Mouse (Mus musculus): ENCODE measurements around the gene Eps15. TPM values are rescaled to one million over a fixed set of nuclear protein-coding genes. Genes with fewer than 3 reads are reported as not detected.
A peak's percentile ranks its signal among the peaks of the same experiment; 100 is the strongest.

Eps15 gene
- total and polyA plus RNA-seq, 2 experiments: 5.5 to 29.6 TPM

- Histone ChIP-seq H3K4me3 (ENCODE audit: insufficient read depth, low read depth, low read length) (peak overlapping the region; percentile 68; the same call in 1 of the 2 replicates), H3K4me1 (ENCODE audit: control insufficient read depth, insufficient read depth, low read length) (peaks cover 3% of the 10 kb centered on the region), H3K79me2 (ENCODE audit: control insufficient read depth, insufficient read depth, low read length) (no peaks in the 10 kb centered on the region), H3K36me3 (ENCODE audit: control insufficient read depth, insufficient read depth, low read length) (no peaks in the 10 kb centered on the region), H3K27me3 (ENCODE audit: control insufficient read depth, insufficient read depth, low read length) (no peaks in the 10 kb centered on the region), H3K27ac (replicated peaks; ENCODE audit: insufficient read depth, low read depth, low read length) (no peak overlapping the region), H3K9ac (ENCODE audit: low read depth, low read length) (peak overlapping the region; percentile 37; the same call in 1 of the 2 replicates)
- peak; percentile 38 for DNase-seq (ENCODE audit: extremely low read depth, low read depth, low spot score)
- no peak for TF ChIP-seq POLR2A (IDR thresholded peaks at IDR 0.05; ENCODE audit: extremely low read depth, insufficient read depth, low read length)
- TF ChIP-seq CTCF (IDR thresholded peaks at IDR 0.05; ENCODE audit: low read depth, low read length): no peak
- 7% methylated on average over 3 of the region's 3 CpGs for WGBS
Observed at GRCm38 (mm10) chr4:109406054-109406485, 126.0 kb downstream of the Eps15 start.

- Histone ChIP-seq H3K9ac (ENCODE audit: low read depth, low read length) (peak within 1 kb of the TSS; percentile 37), H3K4me3 (ENCODE audit: insufficient read depth, low read depth, low read length) (peak within 1 kb of the TSS; percentile 68), H3K4me1 (ENCODE audit: control insufficient read depth, insufficient read depth, low read length) (peaks cover 3% of the 10 kb centered on the region), H3K27me3 (ENCODE audit: control insufficient read depth, insufficient read depth, low read length) (no peaks in the 10 kb centered on the region), H3K27ac (replicated peaks; ENCODE audit: insufficient read depth, low read depth, low read length) (no peak within 1 kb of the TSS), H3K79me2 (ENCODE audit: control insufficient read depth, insufficient read depth, low read length) (no peaks in the 10 kb centered on the region), H3K36me3 (ENCODE audit: control insufficient read depth, insufficient read depth, low read length) (no peaks in the 10 kb centered on the region)
- 1% methylated on average over 47 of the region's 56 CpGs for whole genome bisulfite sequencing
- peak; percentile 37 for DNase-seq (ENCODE audit: extremely low read depth, low read depth, low spot score)
- TF ChIP-seq POLR2A (IDR thresholded peaks at IDR 0.05; ENCODE audit: extremely low read depth, insufficient read depth, low read length) (no peak), CTCF (IDR thresholded peaks at IDR 0.05; ENCODE audit: low read depth, low read length) (no peak)
Observed at GRCm38 (mm10) chr4:109406486-109407175, 126.6 kb downstream of the Eps15 start, which contains the start of gene Ttc39a. Gene Ttc39a (plus strand): TSS chr4:109406623.

- Histone ChIP-seq H3K79me2 (ENCODE audit: control insufficient read depth, insufficient read depth, low read length) (no peaks in the 10 kb centered on the region), H3K36me3 (ENCODE audit: control insufficient read depth, insufficient read depth, low read length) (no peaks in the 10 kb centered on the region), H3K27ac (replicated peaks; ENCODE audit: insufficient read depth, low read depth, low read length) (no peak overlapping the region), H3K9ac (ENCODE audit: low read depth, low read length) (peak overlapping the region; percentile 37), H3K27me3 (ENCODE audit: control insufficient read depth, insufficient read depth, low read length) (no peaks in the 10 kb centered on the region), H3K4me3 (ENCODE audit: insufficient read depth, low read depth, low read length) (peak overlapping the region; percentile 68; the same call in 1 of the 2 replicates), H3K4me1 (ENCODE audit: control insufficient read depth, insufficient read depth, low read length) (peaks cover 3% of the 10 kb centered on the region)
- 8% methylated on average over 24 of the region's 24 CpGs for WGBS
- no peak for TF ChIP-seq CTCF (IDR thresholded peaks at IDR 0.05; ENCODE audit: low read depth, low read length)
- no peak for DNase-seq (ENCODE audit: extremely low read depth, low read depth, low spot score)
Observed at GRCm38 (mm10) chr4:109407176-109407520, 127.1 kb downstream of the Eps15 start.

- Histone ChIP-seq H3K36me3 (ENCODE audit: control insufficient read depth, insufficient read depth, low read length) (no peaks in the 10 kb centered on the region), H3K4me1 (ENCODE audit: control insufficient read depth, insufficient read depth, low read length) (peaks cover 3% of the 10 kb centered on the region), H3K9ac (ENCODE audit: low read depth, low read length) (no peak overlapping the region), H3K27ac (replicated peaks; ENCODE audit: insufficient read depth, low read depth, low read length) (no peak overlapping the region), H3K27me3 (ENCODE audit: control insufficient read depth, insufficient read depth, low read length) (no peaks in the 10 kb centered on the region), H3K79me2 (ENCODE audit: control insufficient read depth, insufficient read depth, low read length) (no peaks in the 10 kb centered on the region), H3K4me3 (ENCODE audit: insufficient read depth, low read depth, low read length) (no peak overlapping the region)
- 86% methylated on average over 9 of the region's 9 CpGs for WGBS
- no peak for TF ChIP-seq CTCF (IDR thresholded peaks at IDR 0.05; ENCODE audit: low read depth, low read length)
- TF ChIP-seq POLR2A (IDR thresholded peaks at IDR 0.05; ENCODE audit: extremely low read depth, insufficient read depth, low read length): no peak
- no peak for DNase-seq (ENCODE audit: extremely low read depth, low read depth, low spot score)
Observed at GRCm38 (mm10) chr4:109407701-109408485, 127.8 kb downstream of the Eps15 start.

GRCm38 (mm10) chr4:109410681-109411376 is 130.8 kb downstream of the Eps15 start:
- no peak overlapping the region for H3K27ac ChIP-seq (replicated peaks; ENCODE audit: insufficient read depth, low read depth, low read length)
- H3K4me3 ChIP-seq (ENCODE audit: insufficient read depth, low read depth, low read length): no peak overlapping the region

More at GRCm38 (mm10) chr4:109410681-109411376, 130.8 kb downstream of the Eps15 start:
- Histone ChIP-seq H3K27me3 (ENCODE audit: control insufficient read depth, insufficient read depth, low read length) (no peaks in the 10 kb centered on the region), H3K79me2 (ENCODE audit: control insufficient read depth, insufficient read depth, low read length) (no peaks in the 10 kb centered on the region), H3K36me3 (ENCODE audit: control insufficient read depth, insufficient read depth, low read length) (no peaks in the 10 kb centered on the region), H3K9ac (ENCODE audit: low read depth, low read length) (no peak overlapping the region), H3K4me1 (ENCODE audit: control insufficient read depth, insufficient read depth, low read length) (peaks cover 3% of the 10 kb centered on the region)
- TF ChIP-seq CTCF (IDR thresholded peaks at IDR 0.05; ENCODE audit: low read depth, low read length) (no peak), POLR2A (IDR thresholded peaks at IDR 0.05; ENCODE audit: extremely low read depth, insufficient read depth, low read length) (no peak)
- 71% methylated on average over 9 of the region's 9 CpGs for WGBS
- no peak for DNase-seq (ENCODE audit: extremely low read depth, low read depth, low spot score)
